Mouse (Mus musculus): ENCODE results near the gene Jun. TPM values are rescaled to one million over a fixed set of nuclear protein-coding genes. Genes with fewer than 3 reads are reported as not detected.

Gene Jun
- polyA plus RNA-seq, 1 experiment from 2014 or later, result 34.5 TPM

GRCm38 (mm10) chr4:95038024-95038423 lies 14.0 kb downstream of the Jun start:
- Histone ChIP-seq H3K4me3 (ENCODE audit: low read depth, low read length) (no peak overlapping the region), H3K27ac (ENCODE audit: low read depth, low read length) (no peak overlapping the region), H3K9me3 (replicated peaks; ENCODE audit: control insufficient read depth, low read length) (no peaks in the 10 kb centered on the region), H3K4me2 (no peak overlapping the region; the same call in 1 of the 2 replicates), H3K36me3 (ENCODE audit: control insufficient read depth, insufficient read depth, low read length) (no peaks in the 10 kb centered on the region), H3K4me1 (ENCODE audit: control insufficient read depth, insufficient read depth, low read length) (0 out of 2 replicates have a peak, but pooled peaks cover 2% of the 10 kb centered on the region), H3K27me3 (ENCODE audit: control insufficient read depth, insufficient read depth, low read length) (no peaks in the 10 kb centered on the region), H3K9ac (ENCODE audit: low read depth, low read length) (no peak overlapping the region)
- WGBS (ENCODE audit: insufficient replicate concordance), result 49% methylated on average over 5 of the region's 5 CpGs
- ATAC-seq (replicated peaks; ENCODE audit: insufficient number of reproducible peaks, low FRiP score, low TSS enrichment), result no peak

- H3K27ac ChIP-seq (ENCODE audit: low read depth, low read length), result no peak overlapping the region
- no peaks in the 10 kb centered on the region for H3K9me3 ChIP-seq (replicated peaks; ENCODE audit: control insufficient read depth, low read length)
- H3K4me1 ChIP-seq (ENCODE audit: control insufficient read depth, insufficient read depth, low read length), result no peaks in the 10 kb centered on the region
- ATAC-seq (replicated peaks; ENCODE audit: insufficient number of reproducible peaks, low FRiP score, low TSS enrichment), result no peak
- no peak overlapping the region for H3K4me2 ChIP-seq
- H3K36me3 ChIP-seq (ENCODE audit: control insufficient read depth, insufficient read depth, low read length), result no peaks in the 10 kb centered on the region
- H3K4me3 ChIP-seq (ENCODE audit: low read depth, low read length), result no peak overlapping the region
- H3K9ac ChIP-seq (ENCODE audit: low read depth, low read length), result no peak overlapping the region
- 47% methylated on average over 4 of the region's 4 CpGs for WGBS (ENCODE audit: insufficient replicate concordance)
- no peaks in the 10 kb centered on the region for H3K27me3 ChIP-seq (ENCODE audit: control insufficient read depth, insufficient read depth, low read length)
Observed at GRCm38 (mm10) chr4:95031158-95031557, 20.9 kb downstream of the Jun start.

- Histone ChIP-seq H3K27me3 (ENCODE audit: control insufficient read depth, insufficient read depth, low read length) (no peaks in the 10 kb centered on the region), H3K4me1 (ENCODE audit: control insufficient read depth, insufficient read depth, low read length) (no peaks in the 10 kb centered on the region), H3K27ac (ENCODE audit: low read depth, low read length) (no peak overlapping the region), H3K9me3 (replicated peaks; ENCODE audit: control insufficient read depth, low read length) (no peaks in the 10 kb centered on the region), H3K36me3 (ENCODE audit: control insufficient read depth, insufficient read depth, low read length) (no peaks in the 10 kb centered on the region), H3K4me2 (no peak overlapping the region), H3K4me3 (ENCODE audit: low read depth, low read length) (no peak overlapping the region), H3K9ac (ENCODE audit: low read depth, low read length) (no peak overlapping the region)
- ATAC-seq (replicated peaks; ENCODE audit: insufficient number of reproducible peaks, low FRiP score, low TSS enrichment), result no peak
- WGBS (ENCODE audit: insufficient replicate concordance), result 79% methylated on average over 16 of the region's 16 CpGs
Observed at GRCm38 (mm10) chr4:95025847-95026600, 26.0 kb downstream of the Jun start.

GRCm38 (mm10) chr4:95023350-95023953 lies 28.6 kb downstream of the Jun start:
- Histone ChIP-seq H3K4me1 (ENCODE audit: control insufficient read depth, insufficient read depth, low read length) (no peaks in the 10 kb centered on the region), H3K9me3 (replicated peaks; ENCODE audit: control insufficient read depth, low read length) (no peaks in the 10 kb centered on the region), H3K27me3 (ENCODE audit: control insufficient read depth, insufficient read depth, low read length) (no peaks in the 10 kb centered on the region), H3K4me3 (ENCODE audit: low read depth, low read length) (no peak overlapping the region), H3K27ac (ENCODE audit: low read depth, low read length) (no peak overlapping the region), H3K36me3 (ENCODE audit: control insufficient read depth, insufficient read depth, low read length) (no peaks in the 10 kb centered on the region), H3K4me2 (no peak overlapping the region), H3K9ac (ENCODE audit: low read depth, low read length) (no peak overlapping the region)
- 73% methylated on average over 12 of the region's 12 CpGs for WGBS (ENCODE audit: insufficient replicate concordance)
- no peak for ATAC-seq (replicated peaks; ENCODE audit: insufficient number of reproducible peaks, low FRiP score, low TSS enrichment)

GRCm38 (mm10) chr4:95021649-95022637 lies 30.1 kb downstream of the Jun start:
- no peaks in the 10 kb centered on the region for H3K4me1 ChIP-seq (ENCODE audit: control insufficient read depth, insufficient read depth, low read length)
- no peak for ATAC-seq (replicated peaks; ENCODE audit: insufficient number of reproducible peaks, low FRiP score, low TSS enrichment)
- H3K36me3 ChIP-seq (ENCODE audit: control insufficient read depth, insufficient read depth, low read length), result no peaks in the 10 kb centered on the region
- no peak overlapping the region for H3K9ac ChIP-seq (ENCODE audit: low read depth, low read length)
- no peak overlapping the region for H3K27ac ChIP-seq (ENCODE audit: low read depth, low read length)
- WGBS (ENCODE audit: insufficient replicate concordance), result 72% methylated on average over 12 of the region's 12 CpGs
- no peak overlapping the region for H3K4me2 ChIP-seq
- no peak overlapping the region for H3K4me3 ChIP-seq (ENCODE audit: low read depth, low read length)
- no peaks in the 10 kb centered on the region for H3K27me3 ChIP-seq (ENCODE audit: control insufficient read depth, insufficient read depth, low read length)
- no peaks in the 10 kb centered on the region for H3K9me3 ChIP-seq (replicated peaks; ENCODE audit: control insufficient read depth, low read length)

- 66% methylated on average over 2 of the region's 2 CpGs for WGBS (ENCODE audit: insufficient replicate concordance)
- Histone ChIP-seq H3K4me1 (ENCODE audit: control insufficient read depth, insufficient read depth, low read length) (no peaks in the 10 kb centered on the region), H3K27me3 (ENCODE audit: control insufficient read depth, insufficient read depth, low read length) (no peaks in the 10 kb centered on the region), H3K36me3 (ENCODE audit: control insufficient read depth, insufficient read depth, low read length) (no peaks in the 10 kb centered on the region), H3K4me2 (no peak overlapping the region), H3K4me3 (ENCODE audit: low read depth, low read length) (no peak overlapping the region), H3K27ac (ENCODE audit: low read depth, low read length) (no peak overlapping the region), H3K9ac (ENCODE audit: low read depth, low read length) (no peak overlapping the region), H3K9me3 (replicated peaks; ENCODE audit: control insufficient read depth, low read length) (no peaks in the 10 kb centered on the region)
- no peak for ATAC-seq (replicated peaks; ENCODE audit: insufficient number of reproducible peaks, low FRiP score, low TSS enrichment)
Observed at GRCm38 (mm10) chr4:95020201-95020600, 31.8 kb downstream of the Jun start.

GRCm38 (mm10) chr4:95018221-95018620 lies 33.8 kb downstream of the Jun start:
- no peaks in the 10 kb centered on the region for H3K27me3 ChIP-seq (ENCODE audit: control insufficient read depth, insufficient read depth, low read length)
- H3K27ac ChIP-seq (ENCODE audit: low read depth, low read length), result no peak overlapping the region
- no peak for ATAC-seq (replicated peaks; ENCODE audit: insufficient number of reproducible peaks, low FRiP score, low TSS enrichment)
- H3K4me3 ChIP-seq (ENCODE audit: low read depth, low read length), result no peak overlapping the region
- no peak overlapping the region for H3K4me2 ChIP-seq
- no peaks in the 10 kb centered on the region for H3K9me3 ChIP-seq (replicated peaks; ENCODE audit: control insufficient read depth, low read length)
- no peaks in the 10 kb centered on the region for H3K4me1 ChIP-seq (ENCODE audit: control insufficient read depth, insufficient read depth, low read length)
- H3K36me3 ChIP-seq (ENCODE audit: control insufficient read depth, insufficient read depth, low read length), result no peaks in the 10 kb centered on the region
- 40% methylated on average over 7 of the region's 7 CpGs for WGBS (ENCODE audit: insufficient replicate concordance)
- H3K9ac ChIP-seq (ENCODE audit: low read depth, low read length), result no peak overlapping the region

- ATAC-seq (replicated peaks; ENCODE audit: insufficient number of reproducible peaks, low FRiP score, low TSS enrichment), result no peak
- Histone ChIP-seq H3K27me3 (ENCODE audit: control insufficient read depth, insufficient read depth, low read length) (no peaks in the 10 kb centered on the region), H3K36me3 (ENCODE audit: control insufficient read depth, insufficient read depth, low read length) (no peaks in the 10 kb centered on the region), H3K4me3 (ENCODE audit: low read depth, low read length) (no peak overlapping the region), H3K27ac (ENCODE audit: low read depth, low read length) (no peak overlapping the region), H3K9ac (ENCODE audit: low read depth, low read length) (no peak overlapping the region), H3K4me2 (no peak overlapping the region), H3K4me1 (ENCODE audit: control insufficient read depth, insufficient read depth, low read length) (no peaks in the 10 kb centered on the region), H3K9me3 (replicated peaks; ENCODE audit: control insufficient read depth, low read length) (no peaks in the 10 kb centered on the region)
- WGBS (ENCODE audit: insufficient replicate concordance), result 74% methylated on average over 1 of the region's 1 CpGs
Observed at GRCm38 (mm10) chr4:95012706-95013105, 39.3 kb downstream of the Jun start.
